Mouse (Mus musculus): ENCODE measurements around the gene Bcl2l11.
A peak's percentile ranks its signal among the peaks of the same experiment; 100 is the strongest.
"Not testable (repeated sequence)": the region's sequence is repeated elsewhere in the genome, so short reads cannot be mapped to it uniquely, and the experiment has no call there.

Gene Bcl2l11

GRCm38 (mm10) chr2:128176391-128177044 is 50.7 kb downstream of the Bcl2l11 start:
- DNase-seq = peak; percentile 93

- peak; percentile 94 for DNase-seq
Measured at GRCm38 (mm10) chr2:128177241-128177661, 51.4 kb downstream of the Bcl2l11 start.

GRCm38 (mm10) chr2:128179126-128179807 is 53.4 kb downstream of the Bcl2l11 start:
- DNase-seq = no peak

GRCm38 (mm10) chr2:128179808-128180379 is 54.1 kb downstream of the Bcl2l11 start:
- peak; percentile 98 for DNase-seq

GRCm38 (mm10) chr2:128182181-128182580 is 56.3 kb downstream of the Bcl2l11 start:
- DNase-seq = not testable (repeated sequence)

- no peak for DNase-seq
Measured at GRCm38 (mm10) chr2:128182751-128183150, 56.9 kb downstream of the Bcl2l11 start.

GRCm38 (mm10) chr2:128183762-128184161 is 57.9 kb downstream of the Bcl2l11 start:
- DNase-seq = no peak

- no peak for DNase-seq
Measured at GRCm38 (mm10) chr2:128185942-128186341, 60.1 kb downstream of the Bcl2l11 start.

- peak; percentile 98 for DNase-seq
Measured at GRCm38 (mm10) chr2:128187277-128187676, 61.4 kb downstream of the Bcl2l11 start.

GRCm38 (mm10) chr2:128188461-128188860 is 62.6 kb downstream of the Bcl2l11 start:
- DNase-seq = no peak

- DNase-seq = no peak
Measured at GRCm38 (mm10) chr2:128189691-128190090, 63.9 kb downstream of the Bcl2l11 start.

GRCm38 (mm10) chr2:128190196-128190595 is 64.4 kb downstream of the Bcl2l11 start:
- no peak for DNase-seq

GRCm38 (mm10) chr2:128193411-128193810 is 67.6 kb downstream of the Bcl2l11 start:
- DNase-seq = no peak

- DNase-seq = no peak
Measured at GRCm38 (mm10) chr2:128197379-128197778, 71.5 kb downstream of the Bcl2l11 start.

GRCm38 (mm10) chr2:128203147-128203546 is 77.3 kb downstream of the Bcl2l11 start:
- DNase-seq = no peak

GRCm38 (mm10) chr2:128203749-128204405 is 78.0 kb downstream of the Bcl2l11 start:
- no peak for DNase-seq

GRCm38 (mm10) chr2:128208541-128208940 is 82.7 kb downstream of the Bcl2l11 start:
- no peak for DNase-seq

- DNase-seq = no peak
Measured at GRCm38 (mm10) chr2:128209841-128210329, 84.0 kb downstream of the Bcl2l11 start.

- no peak for DNase-seq
Measured at GRCm38 (mm10) chr2:128210376-128210775, 84.5 kb downstream of the Bcl2l11 start.

- no peak for DNase-seq
Measured at GRCm38 (mm10) chr2:128211022-128211880, 85.4 kb downstream of the Bcl2l11 start.

- peak; percentile 91 for DNase-seq
Measured at GRCm38 (mm10) chr2:128211881-128212209, 86.0 kb downstream of the Bcl2l11 start.
